Mouse (Mus musculus) bone marrow, adult 2 months (tissue): ENCODE data around the gene Rsph6a.

Source experiments
- CTCF ChIP-seq: fragments of 200-500 bp; IDR thresholded peaks from 2 replicates; pipeline ENCODE4 v1.5.1; 2011; ENCODE audit warnings: low read length, control low read depth; ENCODE audit not compliant: control insufficient read depth, insufficient read depth
- POLR2A ChIP-seq: fragments of 200-500 bp; IDR thresholded peaks from 2 replicates; pipeline ENCODE4 v1.6.1; 2011; ENCODE audit warnings: low read depth, mild to moderate bottlenecking, control low read depth, low read length, borderline replicate concordance; ENCODE audit not compliant: control insufficient read depth

GRCm38 (mm10) chr7:19014452-19014851 is 40.0 kb upstream of the Rsph6a start:
- no peak for TF ChIP-seq POLR2A
- TF ChIP-seq CTCF, result no peak
